Mouse (Mus musculus): ENCODE measurements at regions not wholly inside any gene's neighbourhood (a gene's known extent, or its start where the extent isn't known, plus 50 kb on each side); places are given as distances from the start of the nearest gene placed in this dataset.
A peak's percentile ranks its signal among the peaks of the same experiment; 100 is the strongest.
"Not testable (repeated sequence)": the region's sequence is repeated elsewhere in the genome, so short reads cannot be mapped to it uniquely, and the experiment has no call there.

DNA sequence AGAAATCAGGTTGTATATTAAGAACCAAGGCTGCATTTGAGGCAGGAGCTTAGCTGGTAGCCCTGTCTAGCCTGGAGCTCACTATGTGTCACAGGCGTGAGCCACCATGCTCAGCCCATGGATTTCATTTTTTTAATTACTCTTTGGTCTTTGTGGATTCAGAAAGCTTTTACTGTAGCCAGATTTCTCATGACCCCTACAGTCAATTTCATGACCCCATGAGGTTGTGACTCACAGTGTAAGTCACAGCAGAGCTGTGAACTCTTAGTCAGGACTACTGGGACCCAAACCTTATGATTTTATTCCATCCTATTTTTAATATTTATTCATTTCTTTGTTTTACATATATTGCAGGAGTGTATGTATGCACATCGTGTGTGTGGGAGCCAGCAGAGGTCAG is 61.9 kb upstream of the Akap13 start:
- Histone ChIP-seq H3K9me3 (ENCODE audit: control insufficient read depth, low read length) (no peaks in the 10 kb centered on the region), H3K4me1 (ENCODE audit: control insufficient read depth, insufficient read depth, low read length) (peaks cover 2% of the 10 kb centered on the region; the same call in 1 of the 2 replicates), H3K4me2 (ENCODE audit: low read depth, severe bottlenecking) (no peak overlapping the region), H3K9ac (ENCODE audit: low read length) (no peak overlapping the region), H3K27ac (replicated peaks; ENCODE audit: low read depth, low read length) (no peak overlapping the region), H3K27me3 (ENCODE audit: control insufficient read depth, insufficient read depth, low read length) (no peaks in the 10 kb centered on the region), H3K4me3 (ENCODE audit: low read depth, low read length) (no peak overlapping the region), H3K36me3 (ENCODE audit: control insufficient read depth, insufficient read depth, low read length) (no peaks in the 10 kb centered on the region)
- no peak for ATAC-seq (ENCODE audit: insufficient number of reproducible peaks, low FRiP score, low TSS enrichment, low read depth)
- no peak for DNase-seq (ENCODE audit: low spot score)
- WGBS = 89% methylated on average over 2 of the region's 2 CpGs

DNA sequence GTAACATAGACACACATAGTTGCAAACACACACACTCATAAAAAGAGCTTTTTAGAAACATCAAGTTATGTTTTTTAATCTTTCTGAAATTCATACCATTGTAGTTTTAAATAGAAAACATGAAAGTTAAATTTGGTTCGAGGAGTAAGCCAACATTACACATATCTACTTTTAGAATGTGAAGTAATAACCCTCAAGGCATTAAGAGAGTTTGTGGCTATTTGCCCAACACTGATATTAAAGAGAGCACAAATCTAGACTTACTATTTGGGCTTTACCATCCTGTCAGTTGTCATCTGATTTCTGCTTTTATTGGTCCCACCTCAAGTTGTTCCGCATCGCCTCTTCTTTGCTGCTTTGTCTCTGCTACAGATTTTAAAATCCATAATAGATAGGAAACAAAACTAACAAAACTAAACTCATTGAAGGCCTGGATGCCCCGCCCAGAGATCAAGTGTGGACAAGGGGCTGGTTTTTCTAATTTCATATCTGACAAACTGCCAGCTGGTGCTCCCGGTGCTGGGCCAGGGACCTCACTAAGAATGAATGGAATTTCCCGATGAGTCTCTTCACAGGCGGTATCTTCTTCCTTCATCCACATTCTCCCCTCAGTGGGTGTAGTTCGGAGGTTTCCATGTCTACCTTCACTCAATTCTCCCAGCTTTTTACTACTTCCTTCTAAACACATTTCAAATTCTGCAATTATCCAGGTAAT is 60.3 kb upstream of the Akap13 start:
- Histone ChIP-seq H3K4me1 (ENCODE audit: control insufficient read depth, insufficient read depth, low read length) (peaks cover 5% of the 10 kb centered on the region; the same call in 1 of the 2 replicates), H3K9me3 (ENCODE audit: control insufficient read depth, low read length) (no peaks in the 10 kb centered on the region), H3K36me3 (ENCODE audit: control insufficient read depth, insufficient read depth, low read length) (no peaks in the 10 kb centered on the region), H3K4me3 (ENCODE audit: low read depth, low read length) (no peak overlapping the region), H3K27ac (replicated peaks; ENCODE audit: low read depth, low read length) (no peak overlapping the region), H3K27me3 (ENCODE audit: control insufficient read depth, insufficient read depth, low read length) (no peaks in the 10 kb centered on the region), H3K9ac (ENCODE audit: low read length) (no peak overlapping the region), H3K4me2 (ENCODE audit: low read depth, severe bottlenecking) (no peak overlapping the region)
- 82% methylated on average over 8 of the region's 8 CpGs for WGBS
- ATAC-seq (ENCODE audit: insufficient number of reproducible peaks, low FRiP score, low TSS enrichment, low read depth) (no peak), DNase-seq (ENCODE audit: low spot score) (no peak)

DNA sequence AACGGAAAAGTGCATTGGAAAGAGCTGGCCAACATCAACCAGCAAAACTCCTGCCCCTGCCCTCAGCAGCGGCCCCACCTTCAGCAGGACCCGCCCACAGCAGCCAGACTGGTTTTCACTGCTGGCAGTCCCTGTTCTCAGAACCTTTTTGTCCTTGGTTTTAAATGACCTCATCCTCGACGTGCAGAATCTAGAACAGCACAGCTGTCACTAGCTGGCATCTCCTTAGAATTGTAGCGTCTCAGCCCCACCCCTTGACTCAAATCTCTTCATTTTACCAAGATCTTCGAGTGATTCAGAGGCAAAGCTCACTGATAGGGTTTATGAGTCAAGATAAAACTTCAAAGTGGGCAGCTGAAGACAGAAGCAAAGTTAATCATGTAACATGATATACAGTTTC is 57.8 kb upstream of the Akap13 start:
- DNase-seq (ENCODE audit: low spot score) (no peak), ATAC-seq (ENCODE audit: insufficient number of reproducible peaks, low FRiP score, low TSS enrichment, low read depth) (no peak)
- Histone ChIP-seq H3K4me3 (ENCODE audit: low read depth, low read length) (no peak overlapping the region), H3K36me3 (ENCODE audit: control insufficient read depth, insufficient read depth, low read length) (no peaks in the 10 kb centered on the region), H3K27me3 (ENCODE audit: control insufficient read depth, insufficient read depth, low read length) (no peaks in the 10 kb centered on the region), H3K9me3 (ENCODE audit: control insufficient read depth, low read length) (no peaks in the 10 kb centered on the region), H3K4me1 (ENCODE audit: control insufficient read depth, insufficient read depth, low read length) (peaks cover 5% of the 10 kb centered on the region; the same call in 1 of the 2 replicates), H3K9ac (ENCODE audit: low read length) (no peak overlapping the region), H3K4me2 (ENCODE audit: low read depth, severe bottlenecking) (no peak overlapping the region), H3K27ac (replicated peaks; ENCODE audit: low read depth, low read length) (no peak overlapping the region)
- WGBS = 25% methylated on average over 7 of the region's 7 CpGs

DNA sequence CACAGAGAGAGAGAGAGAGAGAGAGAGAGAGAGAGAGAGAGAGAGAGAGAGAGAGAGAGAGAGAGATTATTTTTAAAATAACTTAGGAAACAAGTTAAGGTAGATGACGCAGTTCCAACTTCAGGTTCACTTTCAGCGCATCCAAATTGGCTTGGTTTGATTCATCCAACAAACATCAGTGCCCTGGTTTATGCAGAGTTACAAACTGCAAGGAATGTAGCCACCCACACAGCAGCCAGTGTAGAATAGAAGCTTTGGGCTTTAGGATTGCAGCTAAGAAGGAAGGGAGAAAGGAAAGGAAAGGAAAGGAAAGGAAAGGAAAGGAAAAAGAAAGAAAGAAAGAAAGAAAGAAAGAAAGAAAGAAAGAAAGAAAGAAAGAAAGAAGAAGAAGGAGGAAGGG is 56.9 kb upstream of the Akap13 start:
- H3K27me3 ChIP-seq (ENCODE audit: control insufficient read depth, insufficient read depth, low read length); H3K9ac ChIP-seq (ENCODE audit: low read length); ATAC-seq (ENCODE audit: insufficient number of reproducible peaks, low FRiP score, low TSS enrichment, low read depth); H3K27ac ChIP-seq (replicated peaks; ENCODE audit: low read depth, low read length); DNase-seq (ENCODE audit: low spot score); H3K4me3 ChIP-seq (ENCODE audit: low read depth, low read length); H3K4me2 ChIP-seq (ENCODE audit: low read depth, severe bottlenecking); H3K36me3 ChIP-seq (ENCODE audit: control insufficient read depth, insufficient read depth, low read length); H3K9me3 ChIP-seq (ENCODE audit: control insufficient read depth, low read length); H3K4me1 ChIP-seq (ENCODE audit: control insufficient read depth, insufficient read depth, low read length): not testable (repeated sequence)
- WGBS = 93% methylated on average over 2 of the region's 2 CpGs

DNA sequence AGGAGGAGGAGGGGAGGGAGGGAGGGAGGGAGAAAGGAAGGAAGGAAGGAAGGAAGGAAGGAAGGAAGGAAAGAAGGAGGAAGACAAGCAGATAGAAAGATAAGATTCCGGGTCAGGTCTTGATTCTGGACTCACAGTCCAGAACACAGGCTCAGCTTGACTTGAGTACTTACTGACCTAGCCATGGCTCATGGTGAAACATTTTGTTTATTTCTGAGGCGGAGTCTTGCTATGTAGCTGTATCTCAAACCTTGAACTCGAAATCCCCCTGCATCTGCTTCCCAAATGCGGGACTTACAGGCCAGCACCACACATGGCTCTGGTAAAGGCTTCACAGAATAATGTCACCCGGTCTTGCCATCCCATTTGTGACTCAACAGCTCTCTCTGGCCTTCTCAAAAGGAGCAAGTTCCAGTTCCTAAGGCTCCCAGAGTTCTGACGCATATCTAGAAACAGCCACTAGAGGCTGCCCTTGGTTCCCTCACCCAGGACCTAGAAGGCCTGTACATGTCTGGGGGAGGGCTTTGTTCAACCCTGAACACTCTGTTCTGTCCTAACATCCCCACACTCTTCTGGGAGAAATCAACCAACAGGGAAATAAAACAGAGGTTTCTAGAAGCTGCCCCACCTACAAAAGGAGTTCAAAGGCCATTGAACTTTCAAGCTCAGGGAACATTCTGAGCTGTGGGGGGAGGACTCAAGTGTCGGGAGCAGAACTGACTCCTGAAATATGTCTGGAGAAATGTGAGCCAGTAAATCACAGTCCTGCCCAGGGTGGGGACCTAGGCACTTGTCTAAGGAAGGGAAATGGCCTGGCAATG is 56.2 kb upstream of the Akap13 start:
- Histone ChIP-seq H3K9me3 (ENCODE audit: control insufficient read depth, low read length) (no peaks in the 10 kb centered on the region), H3K4me1 (ENCODE audit: control insufficient read depth, insufficient read depth, low read length) (peaks cover 5% of the 10 kb centered on the region; the same call in 1 of the 2 replicates), H3K36me3 (ENCODE audit: control insufficient read depth, insufficient read depth, low read length) (no peaks in the 10 kb centered on the region), H3K27me3 (ENCODE audit: control insufficient read depth, insufficient read depth, low read length) (no peaks in the 10 kb centered on the region), H3K4me2 (ENCODE audit: low read depth, severe bottlenecking) (no peak overlapping the region), H3K9ac (ENCODE audit: low read length) (no peak overlapping the region), H3K27ac (replicated peaks; ENCODE audit: low read depth, low read length) (no peak overlapping the region), H3K4me3 (ENCODE audit: low read depth, low read length) (no peak overlapping the region)
- ATAC-seq (ENCODE audit: insufficient number of reproducible peaks, low FRiP score, low TSS enrichment, low read depth) (peak; percentile 72; the same call in 1 of the 2 replicates), DNase-seq (ENCODE audit: low spot score) (peak; percentile 63)
- WGBS = 47% methylated on average over 7 of the region's 7 CpGs

DNA sequence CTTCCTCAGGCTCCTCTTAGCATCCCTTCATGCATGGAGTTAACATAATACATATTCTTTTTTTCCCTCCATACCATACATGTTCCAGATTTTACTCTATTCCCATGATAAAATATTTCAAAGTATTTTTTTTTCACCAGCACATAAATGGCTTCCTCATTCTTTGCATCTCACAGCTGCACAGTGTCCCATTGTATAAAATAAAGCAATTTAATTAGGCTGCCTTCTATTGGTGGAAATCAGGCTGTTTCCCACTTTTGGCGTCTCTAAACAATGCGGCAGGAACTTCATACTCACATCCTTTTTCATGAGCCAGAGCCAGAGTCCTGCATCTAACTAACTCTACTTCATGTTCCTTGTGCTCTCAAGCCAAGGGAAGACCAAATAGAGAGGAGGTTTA is 54.9 kb upstream of the Akap13 start:
- Histone ChIP-seq H3K36me3 (ENCODE audit: control insufficient read depth, insufficient read depth, low read length) (no peaks in the 10 kb centered on the region), H3K9ac (ENCODE audit: low read length) (no peak overlapping the region), H3K27me3 (ENCODE audit: control insufficient read depth, insufficient read depth, low read length) (no peaks in the 10 kb centered on the region), H3K9me3 (ENCODE audit: control insufficient read depth, low read length) (no peaks in the 10 kb centered on the region), H3K4me2 (ENCODE audit: low read depth, severe bottlenecking) (no peak overlapping the region), H3K4me1 (ENCODE audit: control insufficient read depth, insufficient read depth, low read length) (peaks cover 5% of the 10 kb centered on the region; the same call in 1 of the 2 replicates), H3K4me3 (ENCODE audit: low read depth, low read length) (no peak overlapping the region), H3K27ac (replicated peaks; ENCODE audit: low read depth, low read length) (no peak overlapping the region)
- DNase-seq (ENCODE audit: low spot score) (no peak), ATAC-seq (ENCODE audit: insufficient number of reproducible peaks, low FRiP score, low TSS enrichment, low read depth) (no peak)
- WGBS = 82% methylated on average over 2 of the region's 2 CpGs

DNA sequence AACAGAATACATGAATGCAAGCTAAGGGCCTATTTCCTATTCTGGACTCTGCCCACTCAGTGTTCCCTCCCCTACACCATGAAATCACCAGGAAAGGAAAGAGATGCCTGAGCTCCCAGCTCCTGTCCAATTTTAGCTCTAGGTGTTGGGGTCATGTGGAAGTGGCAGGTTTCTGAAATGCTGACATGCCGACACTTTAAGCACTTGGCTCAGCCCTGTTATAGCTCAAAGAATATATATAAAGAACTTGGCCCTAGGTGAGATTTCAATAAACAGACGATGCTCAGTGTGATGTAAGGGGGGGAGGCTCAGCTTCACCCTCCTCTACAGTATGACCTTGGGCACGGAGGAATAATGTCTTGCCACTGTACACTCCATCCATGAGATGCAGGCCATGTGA is 50.4 kb upstream of the Akap13 start:
- no peaks in the 10 kb centered on the region for H3K4me1 ChIP-seq (ENCODE audit: control insufficient read depth, insufficient read depth, low read length)
- no peak overlapping the region for H3K4me3 ChIP-seq (ENCODE audit: low read depth, low read length)
- H3K36me3 ChIP-seq (ENCODE audit: control insufficient read depth, insufficient read depth, low read length) = no peaks in the 10 kb centered on the region
- 89% methylated on average over 3 of the region's 3 CpGs for WGBS
- no peak overlapping the region for H3K9ac ChIP-seq (ENCODE audit: low read length)
- ATAC-seq (ENCODE audit: insufficient number of reproducible peaks, low FRiP score, low TSS enrichment, low read depth) (no peak), DNase-seq (ENCODE audit: low spot score) (no peak)
- no peak overlapping the region for H3K4me2 ChIP-seq (ENCODE audit: low read depth, severe bottlenecking)
- H3K27me3 ChIP-seq (ENCODE audit: control insufficient read depth, insufficient read depth, low read length) = no peaks in the 10 kb centered on the region
- H3K9me3 ChIP-seq (ENCODE audit: control insufficient read depth, low read length) = no peaks in the 10 kb centered on the region
- H3K27ac ChIP-seq (replicated peaks; ENCODE audit: low read depth, low read length) = no peak overlapping the region
